Mouse (Mus musculus): ENCODE measurements around the gene Mrgprd.

Gene Mrgprd

GRCm38 (mm10) chr7:145314785-145315411 is at the start of gene Mrgprd:
Mrgprd (plus strand) TSS chr7:145314835.
- DNase-seq: no peak

GRCm38 (mm10) chr7:145266011-145266410 is 48.6 kb upstream of the Mrgprd start:
- no peak for DNase-seq

DNA sequence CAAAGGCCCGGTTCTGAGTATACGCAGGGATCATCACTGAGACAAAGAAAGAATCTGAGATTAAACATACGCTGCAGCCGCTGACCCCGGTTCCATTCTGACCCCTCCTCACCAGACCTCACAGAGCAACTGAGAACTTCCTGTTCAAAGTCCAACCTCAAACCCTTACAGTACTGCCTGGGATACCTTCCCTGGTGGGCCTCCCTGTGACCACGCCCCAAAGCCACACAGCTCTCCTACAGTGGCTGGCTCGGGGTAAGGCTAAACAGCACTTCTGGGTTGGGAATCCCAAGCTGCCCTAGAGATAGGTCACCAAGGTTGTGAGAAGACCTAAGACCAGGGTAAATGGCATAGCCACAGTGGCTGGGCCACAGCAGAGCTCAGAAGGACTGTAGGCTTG is 45.7 kb upstream of the Mrgprd start:
- DNase-seq: no peak

DNA sequence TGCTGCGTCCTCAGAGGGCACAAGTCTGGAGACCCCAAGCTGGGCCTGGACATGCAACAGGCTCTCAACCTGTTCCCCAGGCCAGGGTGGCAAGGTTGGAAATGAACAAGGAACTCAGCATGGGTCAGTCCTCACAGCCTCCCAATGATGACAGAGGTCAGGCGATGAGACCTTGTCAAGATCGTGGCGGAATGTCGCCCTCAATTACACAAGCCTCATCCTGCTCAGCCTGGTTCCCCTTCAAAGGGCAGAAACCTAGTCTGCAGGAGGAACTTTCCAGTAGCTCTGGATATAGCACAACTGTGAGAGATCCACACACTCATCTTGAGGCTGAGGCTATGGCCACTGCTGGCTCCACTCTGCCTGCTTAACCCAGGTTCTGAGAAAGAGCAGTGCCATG is 43.7 kb upstream of the Mrgprd start:
- DNase-seq: no peak

- DNase-seq: no peak
Measured at GRCm38 (mm10) chr7:145275488-145275887, 39.1 kb upstream of the Mrgprd start.

- DNase-seq: no peak
Measured at GRCm38 (mm10) chr7:145281396-145281795, 33.2 kb upstream of the Mrgprd start.

DNA sequence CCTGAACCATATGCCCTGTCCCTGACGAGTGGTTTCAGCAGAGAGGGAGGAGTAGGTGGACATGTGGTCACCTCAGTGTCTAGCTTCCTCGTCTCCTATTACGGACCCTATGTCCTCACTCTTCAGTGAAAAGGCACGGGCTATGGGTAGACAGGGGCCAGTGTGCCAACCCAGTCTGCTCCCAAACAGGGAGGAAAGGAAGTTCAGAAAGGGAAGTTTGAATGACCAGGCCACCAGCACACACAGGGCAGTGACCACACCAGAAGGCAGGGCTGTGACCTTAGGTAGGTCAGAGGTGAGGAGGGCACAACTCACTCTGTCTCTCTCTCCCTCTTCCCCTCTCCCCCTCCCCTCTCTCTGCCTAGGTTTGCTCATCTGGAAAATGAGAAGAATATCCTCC is 31.6 kb upstream of the Mrgprd start:
- no peak for DNase-seq

DNA sequence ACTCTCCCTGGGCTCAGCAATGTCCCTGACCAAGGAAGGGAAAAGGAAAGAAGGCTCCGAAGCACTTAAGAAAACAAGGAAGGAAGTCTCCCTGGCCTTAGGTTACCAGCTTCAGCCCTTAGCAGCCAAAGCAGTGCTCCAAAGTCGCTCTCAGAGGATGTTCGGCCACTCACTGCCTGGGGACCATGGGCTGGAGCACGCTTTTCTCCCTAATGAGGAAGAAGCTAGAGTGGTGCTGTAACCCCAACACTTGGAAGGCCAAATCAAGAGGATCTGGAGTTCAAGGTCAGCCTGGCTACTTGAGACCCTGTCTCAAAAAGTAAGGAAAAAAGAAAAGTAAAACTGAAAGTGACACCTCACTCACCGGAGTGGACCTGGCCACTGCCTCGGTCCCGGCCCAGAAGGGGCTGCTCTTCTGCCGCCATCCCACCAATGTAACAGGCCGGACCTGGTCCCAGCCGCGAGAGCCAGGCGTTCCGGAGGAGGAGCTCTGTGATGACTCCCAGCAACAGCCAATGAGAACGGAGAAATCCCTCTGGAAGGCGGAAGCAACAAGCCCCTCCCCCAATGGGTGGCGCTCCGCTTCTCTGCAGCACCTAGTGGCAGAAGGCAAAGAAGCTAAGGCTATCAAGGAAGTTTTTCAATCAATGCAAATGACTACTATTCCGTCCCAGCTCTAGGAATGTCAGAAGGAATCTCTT is 31.0 kb upstream of the Mrgprd start, which contains the start of gene Tpcn2:
Gene Tpcn2, minus strand, starts transcription at position 525 of the 701 bp plus-strand sequence.
- DNase-seq: peak; percentile 93

- no peak for DNase-seq
Measured at GRCm38 (mm10) chr7:145284293-145284692, 30.3 kb upstream of the Mrgprd start.

DNA sequence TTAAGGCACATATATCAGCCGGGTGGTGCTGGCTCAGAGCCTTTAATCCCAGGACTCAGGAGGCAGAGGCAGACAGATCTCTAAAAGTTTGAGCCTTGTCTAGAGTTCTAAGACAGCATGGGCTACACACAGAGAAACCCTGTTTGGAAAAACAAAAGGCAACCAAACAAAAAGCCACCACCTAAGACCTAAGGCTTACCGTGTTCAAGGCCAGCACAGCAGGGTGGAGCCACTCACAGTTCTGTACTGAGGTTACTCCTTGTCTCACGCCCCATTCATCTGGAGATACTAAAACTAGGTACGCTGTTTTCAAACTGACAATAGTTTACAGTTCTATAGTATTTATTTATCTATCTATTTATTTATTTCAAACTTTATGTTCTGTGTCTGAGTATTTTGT is 29.2 kb upstream of the Mrgprd start:
- DNase-seq: no peak

DNA sequence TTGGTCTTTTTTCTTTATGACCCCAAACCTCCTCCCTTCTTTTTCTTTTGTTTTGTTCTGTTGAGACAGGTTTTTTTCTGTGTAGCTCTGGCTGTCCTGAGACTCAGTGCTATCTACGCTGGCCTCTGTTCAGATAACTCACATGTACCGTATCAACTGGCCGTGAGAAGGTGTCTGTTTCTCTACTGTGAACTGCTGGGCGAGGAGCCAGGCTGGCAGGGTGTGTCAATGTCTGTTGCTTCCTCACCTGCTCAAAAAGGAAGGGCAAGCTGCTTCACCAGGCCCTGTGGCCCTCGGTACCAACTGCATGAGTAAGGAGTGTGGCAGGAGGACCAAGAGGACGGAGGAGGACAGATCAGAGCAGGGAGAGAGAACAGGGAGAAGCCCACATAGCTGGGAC is 27.2 kb upstream of the Mrgprd start:
- no peak for DNase-seq

DNA sequence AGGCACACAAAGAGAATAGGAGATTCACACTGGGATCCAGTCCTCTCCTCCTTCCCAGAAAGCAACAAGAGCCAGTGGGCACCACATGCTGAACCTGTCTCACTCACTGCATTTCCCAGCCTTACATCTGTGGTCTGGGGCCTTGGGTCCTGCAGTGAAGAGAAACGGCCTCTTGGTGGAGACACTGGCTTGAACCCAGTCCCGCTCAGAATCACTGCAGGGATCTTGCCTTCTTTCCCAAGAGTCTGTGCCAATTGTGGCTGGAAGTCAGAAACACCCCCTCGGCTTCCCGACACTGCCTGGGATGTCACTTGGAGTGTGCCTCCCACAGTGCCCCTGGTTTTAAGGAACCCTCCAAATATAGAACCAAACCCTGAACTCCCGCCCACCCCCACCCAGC is 25.3 kb upstream of the Mrgprd start:
- peak; percentile 26 for DNase-seq

GRCm38 (mm10) chr7:145291847-145292246 is 22.8 kb upstream of the Mrgprd start:
- no peak for DNase-seq

GRCm38 (mm10) chr7:145292726-145293125 is 21.9 kb upstream of the Mrgprd start:
- no peak for DNase-seq

GRCm38 (mm10) chr7:145293859-145294258 is 20.8 kb upstream of the Mrgprd start:
- no peak for DNase-seq

- no peak for DNase-seq
Measured at GRCm38 (mm10) chr7:145298666-145299490, 15.8 kb upstream of the Mrgprd start.

DNA sequence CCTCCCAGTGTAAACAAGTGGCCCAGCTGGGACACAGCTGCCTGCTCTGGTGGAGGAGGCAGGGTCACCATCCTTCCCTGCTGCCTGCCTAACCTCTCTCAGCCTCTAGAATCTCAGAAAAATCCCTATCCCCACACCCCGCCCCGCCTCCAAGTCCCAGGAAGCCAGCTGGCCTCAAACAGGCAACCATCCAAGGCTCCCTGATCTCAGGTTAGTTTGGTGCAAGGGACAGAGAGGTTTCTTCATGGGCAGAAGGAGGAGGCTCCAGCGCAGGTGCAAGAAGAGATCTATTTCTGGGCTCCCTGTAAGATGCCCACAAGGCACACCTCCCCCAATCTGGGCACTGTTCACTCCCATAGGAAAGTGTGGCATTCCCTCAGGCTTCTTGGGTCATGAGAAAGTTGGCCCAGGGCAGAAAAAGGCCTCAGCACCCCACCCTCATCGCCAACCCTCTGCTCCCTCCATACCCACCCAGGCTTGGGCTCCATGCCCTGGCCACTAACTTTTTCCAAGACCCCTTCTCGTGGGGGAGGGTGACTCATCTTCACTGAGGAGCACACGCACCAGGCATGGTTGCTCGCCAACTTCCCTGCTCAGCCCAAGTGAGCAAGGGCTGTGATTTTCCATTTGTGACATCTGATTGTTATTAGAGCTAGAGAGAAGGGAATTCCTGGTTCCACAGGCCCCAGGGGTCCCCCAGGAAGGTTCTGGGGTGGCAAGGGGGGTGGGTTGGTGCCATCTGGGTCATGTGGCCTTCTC is 14.9 kb upstream of the Mrgprd start:
- DNase-seq: no peak

GRCm38 (mm10) chr7:145300321-145301007 is 14.2 kb upstream of the Mrgprd start, which contains the start of gene Mrgprf:
Mrgprf (plus strand) TSS chr7:145300828.
- no peak for DNase-seq

DNA sequence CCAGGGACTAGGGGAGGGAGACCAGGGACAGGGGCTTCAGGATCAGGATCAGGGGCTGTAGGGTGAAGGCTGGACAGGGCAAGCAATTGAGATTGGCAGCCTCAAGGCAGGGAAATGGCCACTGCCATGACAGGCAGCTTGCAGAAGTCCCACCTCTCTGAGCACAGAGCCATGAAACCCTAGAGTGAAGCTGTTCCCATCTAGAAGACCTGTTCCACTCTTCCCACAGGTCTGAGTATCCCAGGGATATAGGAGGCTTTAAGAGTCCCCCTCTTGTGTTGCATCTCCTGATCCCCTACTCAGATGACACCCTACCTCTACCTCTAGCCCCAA is 13.7 kb upstream of the Mrgprd start:
- no peak for DNase-seq

DNA sequence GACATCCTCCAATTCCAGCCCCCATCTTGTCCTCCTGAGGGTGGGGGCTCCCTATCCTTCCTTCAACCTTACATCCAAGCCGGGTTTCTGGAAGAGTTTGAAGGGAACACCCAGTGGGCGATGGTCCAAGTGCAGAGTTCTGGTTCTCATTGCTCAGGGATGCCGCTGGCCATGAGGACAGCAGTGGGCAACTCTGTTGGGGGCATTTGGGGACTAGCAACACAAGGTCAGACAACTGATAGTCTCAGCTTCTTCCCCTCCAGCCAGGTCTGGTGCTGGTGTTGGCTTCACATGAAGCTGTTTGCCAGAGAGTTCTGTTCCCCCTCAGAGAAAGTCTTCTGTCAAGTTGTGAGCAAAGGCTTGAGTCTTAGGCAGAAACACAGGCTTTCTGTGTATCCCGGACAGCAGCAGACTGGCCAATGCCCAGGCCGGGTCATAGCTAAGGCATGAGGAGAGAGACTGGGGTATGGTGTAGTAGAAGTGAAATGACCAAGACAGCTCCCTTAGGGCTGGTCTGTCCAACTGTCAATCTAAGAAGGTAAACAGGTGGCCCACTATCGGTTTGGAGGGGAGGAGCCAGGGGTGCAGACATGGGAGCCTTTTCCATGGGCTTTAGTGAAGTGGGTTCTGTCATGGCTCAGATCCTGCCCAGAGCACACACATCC is 13.2 kb upstream of the Mrgprd start:
- DNase-seq: no peak

DNA sequence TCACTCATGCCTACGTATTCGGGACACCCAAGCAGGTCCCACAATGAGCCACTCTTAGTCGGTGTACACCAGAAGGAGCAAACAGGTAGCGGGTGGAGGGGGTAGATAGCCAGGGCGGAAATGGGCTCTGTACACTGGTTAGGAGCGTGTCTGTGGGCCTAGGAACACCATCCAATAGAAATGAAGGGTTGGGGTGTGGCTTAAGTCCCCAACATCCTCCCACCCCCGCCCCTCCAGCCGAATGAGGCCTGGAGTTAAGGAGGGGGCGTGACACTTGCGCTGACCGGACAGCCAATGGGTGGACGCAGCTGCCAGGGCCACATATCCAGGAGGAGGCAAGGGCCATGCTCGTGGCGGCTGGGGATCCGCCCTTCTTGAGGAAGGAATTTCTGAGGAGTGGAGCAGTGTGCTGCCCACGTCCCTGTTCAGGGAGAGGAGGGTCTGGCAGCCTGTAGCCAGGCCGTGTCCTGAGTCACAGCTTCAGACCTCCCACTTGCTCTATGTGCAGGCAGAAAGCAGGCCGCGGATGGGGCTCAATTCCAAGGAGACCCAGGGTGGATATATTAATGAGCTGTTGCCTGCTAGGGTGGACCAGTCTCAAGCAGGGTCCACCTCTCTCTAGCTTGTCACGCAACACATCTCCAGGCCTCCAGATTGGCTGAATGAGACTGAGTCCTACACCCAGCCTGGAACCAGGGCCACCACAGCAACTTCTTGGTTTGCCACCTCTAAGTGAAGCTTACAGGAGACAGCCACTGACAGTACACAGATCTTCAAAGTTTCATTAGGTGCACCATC is 11.9 kb upstream of the Mrgprd start:
- DNase-seq: no peak

Measured in right cerebral cortex, adult 18-20 months (tissue).